Mouse (Mus musculus) thymus, postnatal 25 days (tissue): ENCODE data around the gene Csad.
"Not testable (repeated sequence)": the region's sequence is repeated elsewhere in the genome, so short reads cannot be mapped to it uniquely, and the experiment has no call there.

Experiments
- DNase-seq: peaks from one replicate; pipeline ENCODE4 v3.0.0; 2022

Csad gene

DNA sequence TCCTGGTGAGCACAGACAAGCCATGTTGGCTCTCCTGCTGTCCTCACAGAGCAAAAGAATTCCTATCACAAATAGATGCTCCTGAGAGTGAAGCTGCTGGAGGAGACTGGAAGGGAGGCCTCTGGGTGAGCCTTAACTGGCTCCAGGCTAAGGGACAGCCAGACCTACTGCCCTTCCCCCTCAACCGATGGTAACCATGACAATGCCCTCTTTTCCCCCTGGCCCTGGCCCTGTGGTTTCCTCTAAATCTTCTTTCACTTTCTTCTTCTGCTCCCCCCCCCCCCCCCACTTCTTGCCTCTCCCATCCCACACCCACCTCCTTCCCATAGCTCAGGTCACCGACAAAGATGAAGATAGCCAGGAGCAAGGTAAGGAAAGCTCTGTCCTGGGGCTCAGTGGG lies 29.4 kb upstream of the Csad start:
- DNase-seq, result peak; percentile 49

DNA sequence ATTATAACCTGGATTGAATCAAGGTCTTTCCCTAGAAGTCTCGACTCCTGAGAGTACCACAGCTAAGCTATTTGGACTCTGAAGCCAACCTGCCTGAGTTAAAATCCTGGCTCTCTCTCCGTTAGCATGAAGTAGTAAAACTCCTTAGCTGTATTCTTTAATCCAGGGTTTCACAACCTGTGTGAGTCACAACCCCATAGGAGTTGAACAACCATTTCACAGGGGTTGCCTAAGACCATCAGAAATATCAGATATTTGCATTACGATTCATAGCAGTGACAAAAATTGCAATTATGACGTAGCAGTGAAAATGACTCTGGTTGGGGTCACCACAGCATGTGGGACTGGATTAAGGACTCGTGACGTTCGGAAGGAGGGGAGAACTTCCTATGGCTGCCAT lies 28.2 kb upstream of the Csad start:
- DNase-seq, result no peak

DNA sequence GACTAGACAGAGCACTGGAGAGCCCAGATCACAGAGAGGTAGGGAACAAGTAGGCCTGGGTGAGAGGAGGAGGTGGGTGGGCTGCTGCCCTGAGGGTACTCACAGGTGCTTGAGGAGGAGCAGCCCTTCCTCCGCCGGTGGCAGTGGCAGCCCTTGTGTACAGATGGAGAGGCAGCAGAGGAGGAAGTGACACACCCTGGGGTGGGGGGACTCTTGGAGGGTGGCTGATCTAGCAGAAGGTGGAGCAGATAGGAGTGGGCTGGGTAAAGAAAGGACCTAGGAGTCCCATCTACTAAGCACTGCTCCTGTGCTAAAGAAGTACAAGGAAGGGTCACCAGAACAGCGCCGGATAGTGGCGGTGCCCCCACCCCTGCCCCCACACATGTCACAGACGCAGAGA lies 27.2 kb upstream of the Csad start, which contains the start of gene Itgb7:
Itgb7 (minus strand) TSS at position 197 of the 400 bp plus-strand sequence.
- peak; percentile 81 for DNase-seq

DNA sequence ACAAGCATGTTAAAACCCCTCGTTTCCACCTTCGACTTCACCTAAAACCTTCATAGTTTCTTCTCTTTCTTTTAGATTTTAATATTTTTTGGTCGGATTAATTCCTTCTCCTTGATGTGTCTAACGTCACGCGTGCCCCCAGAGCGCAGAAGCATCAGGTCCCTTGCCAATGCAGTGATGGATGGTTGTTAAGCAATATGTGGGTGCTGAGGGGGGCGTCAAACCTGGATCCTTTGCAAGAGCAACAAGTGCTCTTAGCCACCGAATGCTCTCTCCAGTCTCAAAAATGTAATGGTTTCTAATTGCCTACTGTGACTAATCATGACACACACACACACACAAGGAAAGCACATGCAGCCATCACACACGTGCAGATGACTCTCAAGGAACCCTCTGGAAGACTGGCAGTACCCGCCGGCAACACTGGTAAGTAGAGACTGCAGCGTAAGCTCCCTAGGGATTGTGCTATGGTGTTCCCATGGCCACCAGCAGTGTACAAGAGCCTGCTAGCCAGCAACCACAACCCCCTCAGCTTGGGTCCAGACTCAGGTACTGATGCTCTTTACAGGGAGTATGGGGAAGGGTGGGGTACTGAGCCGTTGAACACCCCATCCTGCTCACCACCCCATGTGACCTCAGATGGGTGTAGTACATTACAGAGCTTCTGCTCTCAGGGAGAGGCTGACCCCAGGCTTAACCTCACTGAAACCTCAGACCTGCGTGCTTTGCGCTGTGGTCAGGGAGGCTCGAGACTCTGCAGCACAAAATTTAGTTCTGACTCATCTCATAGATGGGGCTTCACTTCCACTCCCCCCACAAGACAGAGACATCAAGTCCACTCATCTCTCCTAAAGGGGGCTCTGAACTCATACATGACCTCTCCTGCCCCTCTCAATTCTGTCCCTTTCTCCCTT lies 26.1 kb upstream of the Csad start:
- DNase-seq, result no peak

DNA sequence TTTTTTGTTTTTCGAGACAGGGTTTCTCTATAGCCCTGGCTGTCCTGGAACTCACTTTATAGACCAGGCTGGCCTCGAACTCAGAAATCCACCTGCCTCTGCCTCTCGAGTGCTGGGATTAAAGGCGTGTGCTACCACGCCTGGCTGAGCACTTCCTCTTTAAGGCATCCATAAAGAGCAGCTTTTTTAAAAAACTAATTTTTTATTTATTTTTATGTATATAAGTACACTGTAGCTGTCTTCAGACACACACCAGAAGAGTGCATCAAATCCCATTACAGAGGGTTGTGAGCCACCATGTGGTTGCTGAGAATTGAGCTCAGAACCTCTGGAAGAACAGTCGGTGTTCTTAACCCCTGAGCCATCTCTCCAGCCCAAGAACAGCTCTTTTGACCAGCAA lies 21.1 kb upstream of the Csad start:
- DNase-seq, result not testable (repeated sequence)

DNA sequence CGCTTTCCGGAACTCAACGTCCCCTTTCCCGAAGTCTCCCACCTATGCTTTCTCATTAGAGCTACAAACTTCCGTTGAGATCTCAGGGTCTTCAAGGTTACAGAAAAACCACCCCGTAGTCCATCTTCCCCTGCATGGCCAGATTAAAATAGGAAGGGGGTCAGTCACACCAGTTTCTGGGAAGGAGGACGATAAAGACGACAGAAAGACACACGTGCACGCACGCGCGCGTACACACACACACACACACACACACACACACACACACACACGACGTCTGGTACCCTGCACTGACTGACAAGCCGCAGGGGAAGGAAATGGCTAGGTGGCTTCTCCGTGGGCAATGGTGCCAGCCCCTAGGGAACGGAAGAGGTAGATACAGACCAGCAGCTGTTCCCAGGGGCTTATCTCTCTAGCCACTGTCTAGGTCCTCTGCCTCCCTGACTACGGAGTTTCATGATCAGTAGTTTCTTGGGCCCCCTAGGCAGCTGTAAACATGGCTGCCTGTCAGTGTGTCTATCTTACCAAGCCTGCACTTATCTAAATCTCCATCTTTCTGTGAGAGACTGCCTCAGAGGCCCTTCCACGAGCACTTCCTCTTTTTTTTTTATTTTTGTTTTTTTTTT lies 20.6 kb upstream of the Csad start:
- peak; percentile 80 for DNase-seq

DNA sequence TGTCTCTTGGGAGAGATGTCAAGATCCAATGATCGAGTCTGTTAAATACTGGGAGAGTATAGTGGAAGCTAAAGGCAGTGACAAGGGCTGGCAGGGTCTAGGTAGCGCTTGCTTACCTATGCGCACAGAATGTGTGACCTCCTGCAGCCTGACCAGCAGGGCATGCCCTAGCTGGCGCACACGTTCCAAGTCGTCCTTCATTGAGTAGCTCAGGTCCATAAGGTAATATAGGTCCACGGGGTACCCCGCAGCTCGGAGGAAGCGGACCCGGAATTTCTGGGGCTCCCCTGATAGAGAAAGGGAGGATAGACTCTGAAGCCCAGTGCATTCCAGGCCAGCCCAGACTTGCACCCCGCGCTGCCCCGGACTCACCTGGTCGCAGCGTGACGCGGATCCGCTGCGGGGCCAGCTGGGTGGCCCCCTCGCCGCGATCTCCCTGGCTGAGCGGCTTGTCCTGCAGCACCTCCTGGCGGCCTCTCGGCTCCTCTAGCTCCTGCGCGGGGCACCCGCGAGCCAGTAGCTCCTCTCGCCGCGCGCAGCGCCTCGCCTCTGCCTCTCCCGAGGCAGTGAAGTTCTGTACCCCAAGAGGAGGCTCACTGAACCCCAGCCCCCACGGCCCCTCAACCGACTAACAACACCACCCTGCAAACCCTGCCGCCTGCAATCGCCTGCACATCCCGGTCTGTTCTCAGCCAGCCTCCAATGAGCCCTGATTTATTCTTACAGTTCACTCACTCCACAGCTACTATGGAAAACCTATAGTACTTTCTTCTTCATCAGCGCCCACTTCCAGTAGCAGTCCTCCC lies 19.9 kb upstream of the Csad start:
- DNase-seq, result peak; percentile 92

DNA sequence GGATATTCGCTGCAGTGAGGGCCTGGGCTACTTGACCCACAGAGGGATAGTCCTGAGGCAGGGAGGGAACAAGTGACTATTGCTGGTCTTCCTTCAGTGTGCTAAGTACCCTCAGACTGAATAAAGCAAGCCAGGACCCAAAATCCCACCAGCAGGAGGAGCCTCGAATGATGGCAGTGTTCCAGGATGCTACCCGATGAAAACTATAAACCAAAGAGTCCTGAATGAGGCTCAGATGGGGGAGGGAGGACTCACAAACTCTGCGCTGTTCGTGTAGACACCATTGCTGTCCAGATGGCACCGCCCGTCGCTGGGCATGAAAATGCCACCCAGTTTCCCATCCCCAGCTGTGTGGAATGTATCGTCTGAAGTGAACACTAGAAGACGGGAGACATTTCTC lies 17.9 kb upstream of the Csad start:
- no peak for DNase-seq

DNA sequence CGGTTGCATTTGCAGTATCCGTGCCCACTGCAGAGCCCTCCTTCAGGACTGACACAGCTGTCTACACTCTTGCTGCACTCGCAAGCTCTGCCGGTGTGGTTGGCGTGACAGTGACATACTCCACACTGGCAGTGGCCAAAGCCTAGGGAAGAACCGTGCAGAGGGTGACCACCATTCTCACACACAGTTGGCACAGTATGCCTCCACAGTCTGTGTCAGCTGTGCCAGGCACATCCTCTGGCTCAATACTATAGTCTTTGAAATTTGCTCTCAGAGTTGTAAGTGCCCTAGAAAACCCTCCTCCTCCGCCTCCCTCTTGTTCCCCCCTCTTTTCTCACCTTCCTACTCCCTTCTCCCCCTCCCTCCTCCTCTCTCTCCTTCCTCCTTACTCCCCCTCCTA lies 12.8 kb upstream of the Csad start:
- no peak for DNase-seq

DNA sequence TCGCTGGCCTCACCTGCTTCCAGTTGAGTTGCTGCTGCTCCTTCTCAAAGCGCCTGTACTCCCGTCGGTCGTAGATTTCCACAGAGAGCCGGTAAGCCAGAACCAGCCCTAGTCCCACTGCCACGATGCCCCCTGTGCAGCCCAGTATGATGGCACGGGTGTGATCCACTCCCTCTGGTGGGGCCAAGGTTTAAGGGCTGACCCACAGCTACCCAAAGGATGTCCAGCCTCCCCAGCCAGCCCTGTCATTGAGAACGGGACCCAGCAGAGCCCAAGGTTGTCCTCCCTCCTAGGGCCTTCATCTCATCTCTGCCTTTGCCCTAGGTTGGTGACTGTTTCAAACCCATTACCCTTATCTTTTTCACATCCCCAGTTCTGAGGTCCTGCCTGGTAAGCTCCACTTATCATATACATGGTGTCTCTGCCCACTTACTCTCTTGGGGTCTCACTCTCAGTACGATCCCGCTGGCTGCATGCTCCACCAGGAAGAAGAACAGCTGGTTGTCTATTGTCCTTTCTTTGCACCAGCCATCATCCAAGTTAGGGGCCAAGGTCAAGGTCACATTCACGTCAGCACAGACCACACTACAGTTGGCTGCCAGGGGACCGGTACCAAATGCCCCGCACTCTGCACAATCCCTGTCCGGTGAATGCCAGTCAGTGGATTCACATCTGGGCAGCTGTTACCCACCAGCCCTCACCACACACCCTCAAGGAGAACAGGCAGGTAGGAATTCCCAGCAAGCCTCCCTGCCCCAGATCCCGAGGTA lies 12.1 kb upstream of the Csad start:
- DNase-seq, result no peak

DNA sequence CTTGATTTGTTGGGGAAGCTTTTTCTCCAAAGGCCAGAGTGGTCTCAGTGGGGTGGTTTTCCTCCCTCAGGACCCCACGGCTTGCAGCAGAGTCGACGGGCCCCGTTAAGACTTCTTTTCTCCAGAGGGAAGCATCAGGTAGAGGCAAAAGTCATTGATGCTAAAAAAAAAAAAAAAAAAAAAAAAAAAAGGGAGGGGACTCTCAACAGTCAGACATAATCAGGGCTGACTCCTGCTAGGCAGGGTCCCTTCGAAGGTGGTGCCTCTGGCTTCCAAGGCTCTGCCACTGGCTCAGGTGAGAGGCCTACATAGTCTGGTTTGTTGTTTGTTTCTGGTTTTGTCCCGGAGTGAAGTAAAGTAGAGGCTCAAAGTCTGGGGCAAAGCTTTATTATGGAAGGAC lies 11.1 kb upstream of the Csad start:
- no peak for DNase-seq

DNA sequence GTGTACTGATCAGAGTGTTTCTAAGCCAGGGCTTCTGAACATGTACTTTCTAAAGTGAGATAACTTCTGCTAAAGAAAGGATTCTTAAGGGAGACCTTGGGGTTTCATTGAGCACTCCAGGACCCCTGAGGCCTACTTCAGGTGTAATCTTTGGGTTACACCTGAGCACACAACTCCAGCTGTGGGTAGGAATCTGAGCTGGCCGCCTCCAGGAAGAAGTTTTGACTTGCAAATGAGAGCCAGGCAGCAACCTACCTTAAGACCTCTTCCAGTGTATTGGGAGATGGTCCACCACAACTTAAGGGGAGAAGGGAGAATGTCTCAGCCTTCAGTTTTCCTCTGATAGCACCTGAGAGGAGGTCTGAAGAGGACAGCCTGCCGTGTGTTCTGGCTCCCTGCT lies 9.6 kb upstream of the Csad start:
- DNase-seq, result no peak

DNA sequence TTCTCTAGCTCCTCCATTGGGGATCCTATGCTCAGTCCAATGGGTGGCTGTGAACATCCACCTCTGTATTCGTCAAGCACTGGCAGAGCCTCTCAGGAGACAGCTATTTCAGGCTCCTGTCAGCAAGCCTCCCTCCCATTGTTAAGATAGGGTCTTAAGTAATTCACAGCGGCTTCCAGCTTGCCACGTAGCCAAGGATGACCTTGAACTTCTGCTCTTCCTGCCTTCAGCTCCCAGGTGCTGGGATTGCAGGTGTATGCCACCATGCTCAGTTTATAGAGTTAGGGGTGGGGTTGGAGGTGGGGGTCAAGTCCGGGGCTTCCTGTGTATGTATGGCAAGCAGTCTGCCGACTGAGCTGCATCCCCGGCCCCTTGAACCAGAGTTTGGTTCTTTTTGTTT lies 7.4 kb upstream of the Csad start:
- DNase-seq, result no peak

DNA sequence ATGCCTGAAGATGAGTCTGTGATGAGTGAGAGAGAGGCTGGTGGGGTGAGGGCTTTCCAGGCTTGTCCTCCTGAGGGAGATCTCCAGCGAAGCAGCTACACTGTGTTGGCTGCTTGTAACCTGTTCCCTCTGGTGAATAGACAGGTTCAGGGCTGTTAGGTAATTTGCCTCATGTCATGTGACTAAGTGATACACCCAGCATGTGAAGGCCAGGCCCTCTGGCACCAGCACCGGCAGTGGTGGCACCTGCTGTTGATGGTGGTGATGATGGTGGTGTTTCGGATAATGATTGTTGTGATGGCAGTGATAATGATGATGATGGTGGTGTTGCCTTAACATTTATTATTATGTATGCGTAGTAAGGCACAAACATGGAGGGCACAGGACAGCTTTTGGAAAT lies 6.3 kb upstream of the Csad start:
- DNase-seq, result no peak

DNA sequence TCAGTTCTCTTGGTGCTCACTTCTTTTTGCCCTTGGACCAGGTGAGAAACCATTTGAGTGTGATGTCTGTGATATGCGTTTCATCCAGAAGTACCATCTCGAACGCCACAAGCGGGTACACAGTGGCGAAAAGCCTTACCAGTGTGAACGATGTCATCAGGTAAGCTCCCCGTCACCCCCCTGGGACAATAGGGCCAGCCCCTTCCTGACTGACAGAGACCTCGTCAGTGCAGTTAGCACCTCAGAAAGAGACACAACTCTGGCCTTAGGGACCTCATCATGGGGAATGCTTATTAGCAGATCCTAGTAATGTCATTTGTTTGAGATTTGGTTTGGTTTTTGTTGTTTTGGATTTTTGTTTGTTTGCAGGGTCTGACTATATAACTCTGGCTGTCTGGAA lies 4.6 kb upstream of the Csad start:
- DNase-seq, result no peak

DNA sequence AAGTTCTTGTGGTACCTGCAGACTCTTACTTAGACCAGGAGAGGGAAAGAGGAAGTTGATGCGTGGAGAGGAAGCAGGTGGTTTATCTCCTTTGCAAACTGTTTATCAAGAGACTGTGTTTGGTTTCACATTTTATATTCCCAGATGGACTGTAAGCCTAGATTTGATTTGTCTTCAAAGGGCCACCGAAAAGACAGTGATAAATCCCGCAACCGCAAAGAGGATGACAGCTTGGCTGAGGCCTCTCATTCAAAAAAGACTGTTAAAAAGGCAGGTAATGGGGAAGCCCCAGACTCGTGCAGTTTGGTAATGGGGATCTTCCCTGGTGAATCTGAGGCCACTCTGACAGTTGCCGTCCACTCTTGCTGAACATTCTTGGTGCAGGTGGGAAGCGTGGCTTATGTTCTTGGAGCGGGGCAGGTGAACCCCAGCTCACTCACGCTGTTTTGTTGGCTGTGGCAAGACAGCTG lies 3.6 kb upstream of the Csad start:
- no peak for DNase-seq

DNA sequence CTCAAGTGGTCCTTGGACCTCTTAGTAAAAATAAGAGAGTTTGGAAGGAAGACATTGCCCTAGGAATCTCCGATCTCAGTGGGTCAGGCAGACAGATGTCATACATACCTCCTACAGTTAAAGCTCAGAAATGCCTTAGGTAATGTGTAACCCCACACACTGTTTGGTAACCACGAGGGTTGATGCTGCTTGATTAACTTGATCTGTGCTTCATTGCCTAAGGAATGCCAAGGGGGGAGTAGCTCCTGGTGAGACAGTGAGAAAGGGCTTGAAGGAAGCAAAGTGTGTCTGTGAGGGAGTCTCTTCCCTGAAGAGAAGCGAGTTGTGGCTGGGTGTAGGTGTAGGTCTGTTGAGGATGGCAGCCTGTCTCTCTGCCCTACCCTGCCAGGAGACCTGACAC lies 2.8 kb upstream of the Csad start:
- no peak for DNase-seq

DNA sequence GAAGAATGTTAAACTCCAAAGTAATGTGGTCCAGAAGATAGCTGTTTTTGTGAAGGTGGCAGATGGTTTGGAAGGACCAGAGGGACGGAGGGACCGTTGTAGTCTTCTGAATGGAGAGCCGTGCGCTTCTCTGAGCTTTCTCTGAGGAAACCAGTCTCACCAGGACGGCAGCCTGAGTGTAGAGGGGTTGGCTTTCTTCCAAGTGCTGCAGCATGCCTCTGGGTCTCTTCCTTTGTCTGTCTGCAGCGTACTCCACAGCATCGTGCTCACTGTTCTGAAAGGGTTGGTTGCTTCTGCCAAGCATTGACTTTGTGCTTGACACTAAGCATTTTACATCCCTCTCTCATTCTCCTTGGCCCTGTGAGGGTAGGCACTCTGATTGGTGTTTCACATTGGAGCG lies 1.3 kb upstream of the Csad start:
- DNase-seq, result peak; percentile 26

DNA sequence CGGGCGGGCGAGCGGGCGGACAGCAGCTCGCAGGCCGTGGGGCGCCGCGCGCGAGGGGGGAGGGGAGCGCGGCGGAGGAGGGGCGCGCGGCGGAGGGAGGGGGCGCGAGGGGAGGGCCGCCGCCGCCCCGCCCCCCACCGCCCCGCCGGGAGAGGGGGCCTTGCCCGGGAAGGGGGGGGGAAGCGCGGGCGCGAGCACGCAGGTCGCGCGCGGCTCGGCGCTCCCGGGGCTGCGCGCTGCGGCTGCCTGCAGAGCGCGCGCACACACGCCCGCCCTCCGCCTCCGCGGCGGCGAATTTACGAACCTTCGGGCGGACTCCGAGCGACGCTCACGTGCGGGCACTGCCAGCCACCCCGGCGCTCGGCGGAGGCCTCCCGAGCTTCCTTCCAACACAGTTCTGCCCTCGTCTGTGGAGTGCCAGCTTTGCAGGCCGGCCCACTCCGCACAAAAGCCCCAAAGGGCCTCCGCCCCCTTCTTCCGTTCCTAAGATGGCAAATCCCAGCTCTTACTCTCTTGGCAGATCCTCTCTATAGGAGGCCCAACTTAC lies 616 bp downstream of the Csad start:
- peak; percentile 78 for DNase-seq

DNA sequence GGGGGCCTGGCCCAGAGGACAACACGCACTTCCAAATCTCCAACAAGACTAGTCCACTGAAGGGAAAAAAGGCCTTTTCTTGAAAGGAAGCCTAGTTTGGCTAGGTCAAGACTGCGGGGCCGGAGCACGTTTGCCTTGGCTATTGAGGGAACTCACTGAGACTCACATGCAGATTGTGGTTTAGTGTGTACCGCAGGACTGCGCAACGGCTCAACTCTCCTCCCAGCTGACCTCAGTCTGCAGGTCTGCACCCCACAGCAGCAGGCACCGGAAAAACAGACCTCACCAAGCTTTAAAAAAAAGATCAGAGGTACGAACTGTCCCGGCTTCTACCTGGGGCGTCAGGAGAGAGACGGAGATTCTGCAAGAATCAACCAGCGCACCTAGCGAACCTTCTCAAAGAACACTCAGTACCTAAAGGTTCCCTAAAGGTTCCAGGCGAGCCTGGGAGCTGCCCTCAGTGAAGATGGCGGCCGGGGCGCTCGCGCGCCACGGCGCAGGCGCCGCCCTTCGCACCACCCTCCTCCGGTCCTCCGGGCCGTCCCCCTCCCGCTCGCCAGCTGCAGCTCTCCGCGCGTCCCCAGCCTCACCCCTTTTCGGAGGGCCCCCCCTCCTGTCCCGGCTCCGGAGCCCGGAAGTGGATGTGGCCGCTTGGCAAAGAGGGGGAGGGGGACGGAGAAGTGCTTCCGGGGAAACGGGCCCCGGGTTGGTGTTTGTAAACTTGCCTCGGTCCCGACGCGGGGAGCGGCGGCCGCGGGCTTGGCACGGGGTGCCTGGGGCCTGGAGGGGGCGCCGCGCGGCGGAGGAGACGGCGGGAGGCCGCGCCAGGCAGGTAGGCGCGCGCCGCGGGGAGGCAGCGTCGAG lies 1.3 kb downstream of the Csad start, which contains the start of gene Zfp740:
Zfp740 (plus strand) TSS at position 279 of the 864 bp plus-strand sequence.
- DNase-seq, result peak; percentile 96

DNA sequence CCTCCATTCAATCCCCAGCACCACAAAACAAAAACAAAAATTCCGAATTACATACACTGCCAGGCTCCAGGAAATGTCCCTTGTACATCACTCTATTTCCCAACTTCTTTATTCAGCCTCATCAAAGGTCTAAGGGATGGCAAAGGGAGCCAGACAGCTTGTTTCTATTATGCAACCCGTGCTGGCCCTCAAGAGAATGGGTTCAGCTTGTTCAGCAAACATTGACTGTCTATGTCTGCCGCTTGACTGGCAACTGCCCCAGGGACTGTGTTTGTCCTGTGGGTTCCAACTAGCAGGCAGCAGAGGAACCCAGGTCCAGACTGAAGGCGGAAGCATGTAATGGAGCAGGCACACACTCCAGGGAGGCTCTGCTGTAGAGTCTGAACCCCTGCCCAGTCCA lies 5.7 kb downstream of the Csad start:
- DNase-seq, result no peak
